Mouse (Mus musculus) forebrain, embryonic 10.5 days (tissue): Measurements from ENCODE around the gene Tcte3. TPM values are rescaled to one million over a fixed set of nuclear protein-coding genes. Genes with fewer than 3 reads are reported as not detected.

Experiments used
- polyA plus RNA-seq: library from polyadenylated mRNA; unstranded; fragments of >200 nt; fragmentation: Nextera tagmentation; extraction: Ambion mirVana; gene quantifications from 2 replicates; pipeline ENCODE4 v1.2.1, GENCODE M21; 2016

Gene Tcte3
- polyA plus RNA-seq, 1 experiment from 2014 or later, result 1.0 TPM

Other genes starting within 250 kb of the Tcte3 start
- gene Wdr27, start 98.3 kb downstream of the Tcte3 start, polyA plus RNA-seq, result 5.1 and 5.7 TPM in 2 replicates
- 25.9 and 26.1 TPM in 2 replicates for gene 1600012H06Rik, start 98.3 kb downstream of the Tcte3 start, polyA plus RNA-seq
- 28.2 and 29.3 TPM in 2 replicates for gene Phf10, start 80.2 kb downstream of the Tcte3 start, polyA plus RNA-seq
- 11.2 and 12.5 TPM in 2 replicates for gene 9030025P20Rik, start 63.0 kb downstream of the Tcte3 start, polyA plus RNA-seq
- 0.42 TPM in 1 of 2 replicates, not detected in the other for gene Gm3417, start 62.7 kb downstream of the Tcte3 start, polyA plus RNA-seq
- 8.6 and 11.1 TPM in 2 replicates for gene Gm3435, start 31.3 kb downstream of the Tcte3 start, polyA plus RNA-seq
- 98.4 and 101 TPM in 2 replicates for gene Ermard, start 280 bp downstream of the Tcte3 start, polyA plus RNA-seq
- gene Gm3448, start within 50 bp of the Tcte3 start, polyA plus RNA-seq, result 4.8 and 6.6 TPM in 2 replicates